Mouse (Mus musculus) fibroblast of lung, adult 2 months (primary cell): ENCODE results near the gene Prkaa1.
A peak's percentile ranks its signal among the peaks of the same experiment; 100 is the strongest.

Experiments
- DNase-seq: peaks from one replicate; pipeline ENCODE4 v3.0.0-alpha.2; 2011; ENCODE audit warnings: low read depth

Prkaa1 gene

DNA sequence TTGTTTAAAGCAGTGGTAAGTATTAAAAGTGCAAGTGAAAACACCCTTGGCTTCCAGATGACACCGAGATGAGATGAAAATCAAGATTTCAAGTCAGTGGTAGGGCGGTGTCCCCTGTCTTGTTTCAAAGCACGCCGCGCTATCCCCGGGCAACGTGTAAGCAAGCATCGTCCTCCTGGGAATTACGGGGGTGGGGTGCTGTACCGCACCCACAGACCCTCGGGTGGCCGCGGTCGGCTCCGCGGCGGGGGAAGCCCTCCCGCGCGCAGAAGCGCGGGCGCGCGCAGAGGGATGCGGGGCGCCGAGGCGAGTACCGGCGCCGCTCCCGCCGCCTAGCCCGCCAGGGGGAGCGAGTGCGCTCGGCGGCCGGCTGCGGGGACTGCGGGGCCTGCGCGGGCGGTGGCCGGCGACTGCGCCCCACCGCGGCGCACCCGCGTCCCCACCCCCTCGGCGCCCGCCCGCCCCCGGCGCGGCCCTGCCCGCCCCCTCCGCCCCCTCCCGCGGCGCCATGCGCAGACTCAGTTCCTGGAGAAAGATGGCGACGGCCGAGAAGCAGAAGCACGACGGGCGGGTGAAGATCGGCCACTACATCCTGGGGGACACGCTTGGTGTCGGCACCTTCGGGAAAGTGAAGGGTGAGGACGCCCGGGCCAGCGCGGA is at the start of gene Prkaa1:
Gene Prkaa1 (plus strand): TSS at position 501 of the 660 bp plus-strand sequence.
- DNase-seq, result no peak

DNA sequence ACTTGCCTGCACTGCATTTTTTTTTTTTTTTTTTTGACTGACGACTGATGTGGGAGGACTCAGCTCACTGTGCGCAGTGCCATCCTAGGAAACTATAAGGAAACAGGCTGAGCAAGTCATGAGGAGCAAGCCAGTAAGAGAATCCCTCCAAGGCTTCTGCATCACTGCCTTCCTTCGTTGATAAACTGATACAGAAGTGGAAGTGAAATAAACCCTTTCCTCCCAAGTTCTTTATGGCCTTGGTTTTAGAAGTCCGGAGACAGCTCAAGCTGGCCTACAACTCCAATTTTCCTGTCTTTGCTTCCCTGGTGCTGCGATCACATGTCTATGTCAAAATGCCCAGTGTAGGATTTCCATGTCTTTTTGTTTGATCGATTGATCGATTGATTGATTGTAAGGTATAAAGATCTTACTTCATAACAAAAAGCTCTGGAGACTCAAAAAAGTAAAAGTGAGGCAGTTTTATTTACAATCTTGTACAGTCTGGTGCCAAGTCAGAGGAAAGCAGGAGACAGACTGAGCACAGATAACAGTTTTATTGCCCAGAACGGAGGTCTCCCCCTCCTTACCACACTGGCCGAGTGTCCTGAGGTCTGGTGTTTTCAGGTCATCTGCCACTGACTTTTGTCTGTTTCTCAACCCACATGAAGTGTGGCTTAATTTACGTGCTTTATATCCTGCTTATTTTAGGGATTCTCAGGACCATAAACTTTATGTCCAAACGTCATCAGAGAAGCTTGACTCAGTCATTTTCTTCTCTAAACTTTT is 47.9 kb upstream of the Prkaa1 start:
- DNase-seq, result no peak

DNA sequence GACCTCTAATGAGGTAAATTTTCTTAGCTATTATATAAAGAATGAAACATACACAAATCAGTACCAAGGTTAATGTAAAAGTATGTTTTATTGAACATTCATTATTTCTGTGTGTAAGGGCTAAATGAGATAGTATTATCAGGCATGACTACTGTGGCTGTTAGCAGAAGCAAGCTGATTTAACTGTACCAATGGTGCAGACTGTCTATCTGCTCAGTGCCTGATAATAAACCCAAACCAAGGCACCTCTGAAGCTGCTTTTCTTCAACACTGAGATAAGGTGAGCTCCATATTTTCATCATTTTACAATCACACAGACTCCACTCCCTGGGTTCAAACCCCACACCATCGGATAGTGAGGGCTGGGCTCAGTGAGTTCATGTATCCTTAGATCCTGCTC is 46.3 kb upstream of the Prkaa1 start:
- no peak for DNase-seq

- no peak for DNase-seq
Measured at GRCm38 (mm10) chr15:5102312-5102711, 41.3 kb upstream of the Prkaa1 start.

DNA sequence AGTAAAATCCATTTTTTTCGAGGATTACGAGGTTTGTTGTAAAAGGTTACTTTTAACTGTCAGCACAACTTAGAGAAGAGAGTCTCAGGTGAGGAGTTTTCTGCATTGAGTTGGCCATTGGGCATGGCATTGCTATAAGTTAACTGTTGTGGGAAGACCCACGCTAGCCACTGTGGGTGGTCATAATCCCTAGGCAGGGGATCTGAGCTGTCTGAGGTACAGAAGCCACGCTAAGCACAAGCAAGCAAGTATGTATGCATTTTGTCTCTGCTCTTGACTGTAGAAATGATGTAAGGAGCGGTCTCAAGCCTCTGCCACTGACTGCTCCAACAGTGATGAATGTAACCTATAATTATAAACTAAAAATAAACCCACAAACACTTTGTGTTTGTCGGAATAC is 37.8 kb upstream of the Prkaa1 start:
- no peak for DNase-seq

DNA sequence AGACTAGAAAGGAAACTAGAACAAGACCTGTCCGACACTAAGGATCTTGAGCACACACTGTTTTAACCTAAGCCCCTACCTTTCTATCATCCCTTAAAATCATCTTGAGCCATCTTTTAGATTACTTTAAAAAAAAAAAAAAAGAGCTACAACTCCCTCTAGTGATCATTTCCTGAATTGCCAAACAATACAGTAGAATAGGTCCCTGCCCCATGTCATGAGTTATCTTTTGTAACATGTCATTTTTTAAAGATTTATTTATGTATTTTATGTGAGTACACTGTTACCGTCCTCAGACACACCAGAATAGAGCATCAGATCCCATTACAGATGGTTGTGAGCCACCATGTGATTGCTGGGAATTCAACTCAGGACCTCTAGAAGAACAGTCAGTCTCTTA is 37.4 kb upstream of the Prkaa1 start:
- DNase-seq, result no peak

DNA sequence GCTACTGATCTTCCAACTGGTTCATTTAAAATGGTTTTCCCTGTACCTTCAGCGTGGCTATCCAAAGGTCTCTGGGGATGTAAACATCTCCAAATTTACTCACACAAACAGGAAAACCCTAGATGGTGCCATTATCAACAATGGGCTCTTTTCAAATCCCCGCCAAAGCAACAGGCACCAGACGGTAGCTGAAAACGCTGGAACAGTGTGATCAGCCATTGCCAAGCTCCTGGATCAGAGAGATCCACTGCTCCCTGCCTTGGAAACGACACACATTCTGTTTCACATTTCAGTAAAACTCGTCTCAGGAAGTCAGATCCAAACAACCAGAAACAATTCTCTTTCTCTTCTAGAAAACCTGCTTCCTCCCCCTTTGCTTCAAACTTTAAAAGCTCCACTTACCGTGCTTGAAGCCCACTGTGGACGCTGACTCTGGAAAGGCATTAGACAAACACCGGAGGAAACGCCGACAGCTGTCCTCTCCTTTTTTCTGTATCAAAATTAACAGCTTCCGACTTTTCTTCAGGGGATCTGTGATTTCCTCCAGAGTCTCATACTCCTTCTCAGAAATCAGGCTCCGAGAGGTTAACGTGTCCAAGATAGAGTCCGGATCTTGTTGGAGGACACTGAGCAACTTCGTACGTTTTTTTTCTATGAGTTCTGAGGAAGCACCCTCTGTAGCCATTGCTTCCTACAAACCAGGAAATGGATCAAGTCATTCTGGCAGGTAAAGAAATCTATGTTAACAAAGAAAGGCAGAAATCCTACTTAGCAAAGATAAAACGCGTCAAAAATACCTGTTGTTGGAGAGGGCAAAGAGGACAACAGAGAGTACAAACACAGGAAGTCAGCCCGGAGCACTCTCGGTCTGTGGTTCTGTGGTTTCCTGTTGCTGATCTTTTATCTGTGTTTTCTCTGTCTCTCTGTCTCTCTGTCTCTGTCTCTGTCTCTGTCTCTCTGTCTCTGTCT is 35.7 kb upstream of the Prkaa1 start, which contains the start of gene Card6:
Gene Card6 (minus strand): TSS at position 854 of the 969 bp plus-strand sequence.
- DNase-seq, result no peak

DNA sequence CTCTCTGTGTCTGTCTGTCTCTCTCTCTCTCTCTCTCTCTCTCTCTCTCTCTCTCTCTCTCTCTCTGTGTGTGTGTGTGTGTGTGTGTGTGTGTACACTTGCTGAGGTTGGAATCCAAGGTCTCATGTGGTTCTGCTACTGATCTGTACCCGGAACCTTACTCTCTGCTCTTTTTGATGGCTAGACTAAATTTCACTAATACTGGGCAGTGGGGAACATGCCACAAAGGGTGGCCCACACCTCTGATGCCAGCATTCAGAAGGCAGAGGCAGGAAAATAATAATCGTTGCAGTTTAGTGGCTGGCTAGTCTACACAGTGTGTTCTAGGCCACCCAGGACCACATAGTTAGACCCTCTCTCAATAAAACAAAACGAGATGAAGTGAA is 35.0 kb upstream of the Prkaa1 start:
- no peak for DNase-seq

GRCm38 (mm10) chr15:5112651-5113050 is 31.0 kb upstream of the Prkaa1 start:
- no peak for DNase-seq

DNA sequence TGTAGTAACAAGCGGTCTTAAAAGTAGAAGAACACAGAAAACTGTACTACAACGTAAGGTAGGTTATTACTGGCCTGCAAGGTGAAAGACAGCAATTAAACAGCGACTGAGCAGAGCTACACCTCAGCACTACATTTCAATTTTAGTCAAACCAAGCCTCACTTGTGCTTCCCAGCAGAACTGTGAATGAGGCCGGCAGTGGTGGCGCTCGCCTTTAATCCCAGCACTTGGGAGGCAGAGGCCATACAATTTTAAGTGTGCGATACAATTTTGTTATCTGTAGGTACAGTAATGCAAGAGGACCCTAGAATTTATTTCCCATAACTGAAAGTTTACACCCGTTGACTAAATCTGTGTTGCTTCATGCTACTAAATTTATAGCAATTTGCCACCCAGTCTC is 28.5 kb upstream of the Prkaa1 start:
- DNase-seq, result no peak

- DNase-seq, result peak; percentile 97
Measured at GRCm38 (mm10) chr15:5116270-5117030, 27.2 kb upstream of the Prkaa1 start, which contains the start of gene Rpl37. TSS of gene Rpl37 (plus strand) at chr15:5116645.

DNA sequence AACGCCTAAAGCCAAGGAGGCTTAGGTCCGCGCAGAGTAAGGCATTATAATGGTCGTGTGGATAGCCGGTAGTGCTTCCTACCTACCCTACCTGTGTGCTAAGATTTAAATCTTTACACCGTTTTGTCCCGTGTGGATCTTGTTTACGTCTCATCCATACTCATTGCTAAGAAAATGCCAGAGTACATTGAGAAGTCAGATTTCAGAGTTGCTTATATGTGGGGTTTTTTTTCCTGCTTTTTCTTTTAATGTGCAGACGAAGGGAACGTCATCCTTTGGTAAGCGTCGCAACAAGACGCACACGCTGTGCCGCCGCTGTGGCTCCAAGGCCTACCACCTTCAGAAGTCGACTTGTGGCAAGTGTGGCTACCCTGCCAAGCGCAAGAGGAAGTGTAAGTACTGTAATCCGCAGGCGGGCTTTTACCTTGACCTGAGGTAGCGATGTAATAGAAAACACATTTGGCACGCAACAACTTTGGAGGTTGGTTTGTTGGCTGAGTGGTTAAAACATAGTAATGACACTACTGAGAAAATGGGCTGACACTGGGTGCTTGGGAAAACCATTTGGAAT is 26.5 kb upstream of the Prkaa1 start:
- DNase-seq, result no peak

GRCm38 (mm10) chr15:5118626-5119025 is 25.0 kb upstream of the Prkaa1 start:
- no peak for DNase-seq

DNA sequence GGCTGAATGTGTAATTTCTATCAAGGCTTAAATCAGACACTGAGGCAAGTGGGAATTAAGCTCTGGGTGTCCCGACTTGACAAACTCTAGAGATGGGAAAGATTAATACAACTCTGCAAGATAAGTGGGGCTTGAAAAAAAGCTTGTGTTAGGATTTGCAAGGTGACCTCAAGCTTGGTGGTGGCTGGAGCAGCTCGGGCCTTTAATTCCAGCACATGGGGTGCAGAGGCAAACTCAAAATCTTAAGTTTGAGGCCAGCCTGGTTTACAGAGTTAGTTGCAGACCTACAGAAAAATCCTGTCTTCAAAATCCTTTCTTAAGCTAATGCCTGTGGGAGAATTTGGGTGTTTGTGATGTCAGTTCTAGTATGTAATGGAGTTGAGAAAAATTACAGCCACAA is 24.5 kb upstream of the Prkaa1 start:
- DNase-seq, result no peak

- no peak for DNase-seq
Measured at GRCm38 (mm10) chr15:5119707-5120106, 24.0 kb upstream of the Prkaa1 start.

- no peak for DNase-seq
Measured at GRCm38 (mm10) chr15:5121535-5122313, 21.9 kb upstream of the Prkaa1 start.

- DNase-seq, result peak; percentile 54
Measured at GRCm38 (mm10) chr15:5126456-5126855, 17.2 kb upstream of the Prkaa1 start.

DNA sequence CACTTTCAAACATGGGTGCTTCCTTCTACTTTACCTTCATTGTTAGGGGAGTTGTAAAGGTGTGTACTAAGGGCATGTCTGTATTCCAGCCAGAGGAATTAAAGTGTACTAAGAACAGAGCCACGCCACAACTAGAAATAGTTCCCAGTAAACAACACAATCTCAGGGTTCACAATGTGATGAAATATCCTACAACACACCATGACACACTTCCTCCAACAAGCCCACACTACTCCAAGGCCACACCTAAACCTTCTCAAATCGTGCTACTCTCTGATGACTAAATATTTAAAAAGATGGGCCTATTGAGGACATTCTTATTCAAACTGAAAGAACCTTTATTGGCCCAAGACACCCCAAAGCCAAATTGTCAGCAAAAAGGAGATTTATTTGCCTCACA is 16.2 kb upstream of the Prkaa1 start:
- no peak for DNase-seq

- DNase-seq, result no peak
Measured at GRCm38 (mm10) chr15:5128176-5128940, 15.3 kb upstream of the Prkaa1 start.
